Mouse (Mus musculus) frontal cortex, postnatal 25 days (tissue): ENCODE measurements around the gene Denr.
A peak's percentile ranks its signal among the peaks of the same experiment; 100 is the strongest.

Source experiments
- DNase-seq, 2 experiments: peaks; one replicate each; pipeline ENCODE4 v3.0.0; 2022; ENCODE audit warnings: low spot score in 2 of 2

Denr gene

DNA sequence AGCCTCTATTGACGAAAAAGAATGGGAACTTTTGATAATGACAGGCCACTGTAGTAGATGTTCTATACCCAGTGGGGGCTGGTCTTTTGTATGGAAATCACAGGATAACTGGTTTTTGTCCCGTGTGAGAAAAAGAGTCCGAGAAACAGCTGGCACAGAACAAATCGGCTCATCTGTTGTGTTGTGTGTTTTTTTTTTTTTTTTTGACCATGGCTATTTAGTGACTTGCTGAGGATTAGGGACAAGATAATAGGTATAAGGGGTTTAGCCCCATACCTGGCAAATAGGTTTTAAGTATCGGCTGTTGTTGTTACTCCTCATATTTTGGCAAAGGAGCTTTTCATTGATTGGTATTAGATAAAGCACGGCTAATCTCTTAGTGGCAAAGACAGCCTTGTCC, 65.5 kb downstream of the Denr start:
- no peak for DNase-seq

DNA sequence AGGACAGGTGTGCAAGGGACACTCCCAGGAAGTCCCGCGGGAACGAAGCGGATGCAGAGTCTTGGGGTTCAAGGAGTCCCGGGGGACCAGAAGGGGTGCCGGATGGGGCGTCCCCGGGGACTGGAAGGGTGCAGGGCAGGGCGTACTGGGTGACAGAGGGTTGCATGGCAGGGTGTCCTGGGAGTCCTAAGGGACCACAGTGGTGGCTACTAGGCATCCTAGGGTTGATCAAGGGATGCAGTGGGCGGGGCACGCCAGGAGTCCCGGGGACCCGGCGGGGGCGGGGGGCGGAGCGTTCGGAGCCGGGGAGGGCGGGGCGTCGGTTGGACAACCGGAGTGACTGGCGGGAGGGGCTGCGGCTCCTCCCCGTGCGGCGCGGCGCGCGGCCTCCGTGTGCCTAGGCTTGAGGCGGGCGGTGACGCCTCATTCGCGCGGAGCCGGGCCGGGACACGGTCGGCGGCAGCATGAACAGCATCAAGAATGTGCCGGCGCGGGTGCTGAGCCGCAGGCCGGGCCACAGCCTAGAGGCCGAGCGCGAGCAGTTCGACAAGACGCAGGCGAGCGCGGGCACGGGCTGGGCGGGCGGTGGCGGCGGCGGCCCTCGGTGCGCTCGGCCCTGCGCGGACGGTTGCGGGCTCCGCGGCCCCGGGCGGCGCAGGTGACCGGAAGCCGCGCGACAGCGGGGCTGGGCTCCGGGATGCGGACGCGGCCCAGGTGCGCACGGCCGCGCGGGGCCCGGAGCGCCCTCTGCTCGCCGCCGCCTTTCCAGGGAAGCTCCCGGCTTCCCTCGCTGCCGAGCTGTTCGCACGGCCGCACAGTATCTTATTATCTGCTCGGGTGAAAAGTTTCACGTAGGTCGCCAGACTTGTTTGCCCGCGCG, 66.6 kb downstream of the Denr start, which contains the start of gene Hip1r:
Gene Hip1r, plus strand, starts transcription at position 330 of the 880 bp plus-strand sequence.
- DNase-seq, result peak in 1 of 2 experiments; percentile 58

DNA sequence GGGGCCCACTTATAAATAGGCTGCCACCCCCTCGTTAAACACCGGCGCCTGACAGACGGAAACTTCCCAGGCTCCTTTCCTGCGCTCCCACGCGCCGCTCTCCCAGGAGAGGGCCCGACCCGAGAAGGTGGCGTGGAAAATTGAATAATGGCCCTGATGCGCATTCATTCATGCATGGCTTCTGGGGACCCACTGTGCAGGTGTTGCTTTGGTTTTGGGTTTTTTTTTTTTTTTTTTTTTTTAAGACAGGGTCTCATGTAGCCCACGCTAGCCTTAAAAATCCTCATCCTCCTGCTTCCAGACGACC, 67.2 kb downstream of the Denr start:
- DNase-seq, result no peak

DNA sequence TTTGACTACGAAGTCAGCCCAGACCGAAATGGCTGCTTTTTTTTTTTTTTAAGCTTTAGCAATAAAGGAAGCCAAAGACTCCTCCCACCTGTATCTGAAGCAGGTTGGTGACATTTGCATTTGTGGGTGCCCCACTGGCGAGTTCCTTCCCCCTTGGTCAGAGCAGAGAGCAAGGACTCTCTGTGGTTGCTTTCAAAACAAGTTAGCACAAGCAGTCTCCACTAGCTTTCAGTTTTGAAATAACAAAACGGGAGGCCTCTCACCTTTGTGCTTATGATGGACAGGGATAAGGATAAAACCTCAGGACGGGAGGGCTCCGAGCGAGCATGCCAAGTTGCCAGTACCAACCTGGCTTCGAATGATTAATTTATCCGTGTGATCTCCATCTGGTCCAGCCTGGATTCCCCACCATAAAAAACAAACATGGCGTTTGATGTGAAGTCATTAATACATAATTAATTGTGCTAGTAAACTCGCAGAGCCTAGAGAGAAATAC, 67.7 kb downstream of the Denr start:
- no peak for DNase-seq

DNA sequence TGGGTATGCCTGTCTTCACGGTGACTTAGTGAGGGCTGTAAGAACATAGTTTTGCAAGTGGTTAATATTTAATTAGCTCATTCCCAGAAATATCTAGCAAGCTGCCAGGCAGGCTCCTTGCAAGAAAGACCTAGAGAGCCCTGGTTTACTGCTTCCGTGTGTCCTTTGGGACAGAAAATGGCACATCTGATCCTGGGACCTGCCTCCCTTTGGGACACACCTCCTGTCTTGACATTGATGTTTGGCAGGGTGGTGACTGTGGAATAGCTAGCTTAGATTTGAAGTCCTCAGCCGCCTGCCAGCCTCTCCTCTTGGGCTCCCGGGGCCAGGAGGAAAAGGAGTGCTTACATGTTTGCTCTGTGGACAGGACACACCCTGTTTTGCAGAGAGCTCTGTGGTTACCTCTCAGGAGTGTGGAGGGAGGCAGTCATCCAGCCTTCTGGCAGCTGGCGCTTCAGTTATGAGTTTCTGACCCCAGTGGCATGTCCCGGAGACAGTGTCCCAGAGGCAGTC, 68.7 kb downstream of the Denr start:
- no peak for DNase-seq

DNA sequence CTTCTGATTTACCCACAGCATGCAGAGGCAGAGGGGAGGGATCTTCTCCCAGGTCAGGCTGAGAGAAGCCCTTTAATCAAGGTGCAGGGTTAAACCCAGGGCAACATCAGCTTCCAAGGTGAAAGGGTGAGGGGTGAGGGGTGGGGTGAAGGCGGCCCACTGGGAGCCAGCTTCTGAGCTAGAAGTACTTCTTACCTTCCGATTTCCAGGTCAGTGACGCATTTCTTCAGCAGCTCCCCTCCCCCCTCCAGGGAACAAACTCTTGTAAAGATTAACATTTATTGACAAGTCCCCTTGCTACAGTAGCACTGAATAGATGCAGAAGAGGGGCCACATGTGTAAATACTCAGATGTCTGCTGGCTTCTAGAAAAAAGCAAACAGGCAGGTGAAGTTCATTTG, 70.3 kb downstream of the Denr start:
- no peak for DNase-seq

DNA sequence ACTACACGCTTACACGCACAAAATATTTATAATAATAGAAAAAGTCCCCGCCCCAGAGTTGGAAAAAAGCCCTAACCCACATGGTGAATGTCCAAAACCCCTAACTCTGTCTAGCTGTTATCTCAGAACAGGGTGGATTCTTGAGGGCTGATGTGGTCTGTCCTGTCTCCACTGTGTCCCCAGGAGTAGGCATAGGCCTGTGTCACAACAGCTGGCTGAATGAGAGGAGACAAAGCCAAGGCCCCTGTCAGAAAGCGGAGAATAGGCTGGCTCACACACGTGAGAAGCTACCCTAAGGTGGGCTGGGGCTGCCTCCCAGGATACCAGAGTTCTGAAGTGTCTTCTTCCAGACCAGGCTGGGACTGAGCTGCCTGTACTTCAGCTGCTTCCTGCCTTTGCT, 71.2 kb downstream of the Denr start:
- no peak for DNase-seq
